Mouse (Mus musculus): ENCODE measurements at regions not wholly inside any gene's neighbourhood (a gene's known extent, or its start where the extent isn't known, plus 50 kb on each side); places are given as distances from the start of the nearest gene placed in this dataset.

DNA sequence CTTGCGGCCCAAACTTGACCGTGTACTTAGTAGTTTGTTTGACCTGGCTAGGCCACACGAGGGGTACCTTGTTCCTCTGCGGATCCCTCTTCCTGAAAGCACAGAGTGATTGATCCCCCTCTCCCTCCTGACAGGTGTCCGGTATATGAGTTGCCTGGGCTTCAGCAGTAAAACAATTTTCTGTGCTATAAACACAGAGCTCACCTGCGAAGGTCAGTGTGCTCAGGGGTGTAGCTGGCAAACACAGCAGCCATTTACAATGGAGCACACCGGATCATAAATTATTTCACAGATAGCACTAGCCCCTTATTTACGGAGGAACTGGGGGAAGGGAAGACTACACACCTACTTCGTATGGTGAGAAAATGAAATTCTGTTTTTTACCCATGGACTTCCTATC lies 92.5 kb upstream of the Klf4 start:
- no peak for DNase-seq (ENCODE audit: low spot score in 2 of 2)

DNA sequence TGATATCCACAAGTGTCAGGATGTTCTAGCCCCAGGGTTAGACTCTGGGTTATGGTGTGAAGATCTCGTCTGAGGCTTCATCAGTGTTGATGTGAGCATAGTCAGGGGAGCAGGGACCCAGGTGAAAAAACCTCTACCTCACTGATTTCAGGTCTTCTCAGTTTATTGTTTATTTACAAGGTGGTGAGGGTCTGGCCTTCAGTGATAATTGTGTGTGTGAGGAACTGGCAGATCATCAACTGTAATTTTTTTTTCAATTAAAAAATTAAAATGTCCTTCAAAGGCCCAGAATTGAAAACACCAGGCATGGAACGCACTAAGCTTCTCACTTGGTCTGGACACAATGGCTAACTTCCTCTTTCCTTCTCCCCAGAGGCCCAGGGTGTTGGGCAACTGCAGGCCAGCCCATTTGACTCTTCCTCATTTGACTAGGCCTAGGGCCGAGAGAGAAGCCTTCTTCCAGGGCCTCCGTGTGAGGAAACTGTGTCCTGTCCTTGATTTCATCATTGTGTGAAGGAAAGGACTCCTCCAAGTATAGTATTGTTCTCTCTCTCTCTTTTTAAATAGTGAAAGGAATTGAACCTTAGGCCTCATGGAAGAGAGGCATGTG lies 91.0 kb upstream of the Klf4 start:
- DNase-seq (ENCODE audit: low spot score in 2 of 2): peak; percentile 46 to 69

DNA sequence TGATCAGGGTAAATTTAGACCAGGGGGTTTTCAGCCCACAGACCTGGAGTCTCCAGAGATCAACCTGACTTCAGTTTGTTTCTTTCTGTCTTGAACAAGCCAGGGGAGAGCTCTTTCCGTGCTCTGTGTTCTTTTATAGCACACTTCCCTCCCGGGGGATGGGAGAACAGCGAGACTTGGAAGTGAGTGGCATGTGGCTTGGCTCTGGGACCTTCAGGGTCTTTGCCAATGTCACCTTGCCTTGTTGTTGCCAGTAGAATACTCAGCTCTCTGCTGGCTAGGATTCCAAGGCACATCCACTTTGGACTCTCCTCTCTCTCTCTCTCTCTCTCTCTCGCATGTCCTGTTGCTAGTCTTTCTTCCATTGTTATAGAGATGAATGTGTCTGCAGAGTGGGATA lies 90.4 kb upstream of the Klf4 start:
- no peak for DNase-seq (ENCODE audit: low spot score in 2 of 2)

DNA sequence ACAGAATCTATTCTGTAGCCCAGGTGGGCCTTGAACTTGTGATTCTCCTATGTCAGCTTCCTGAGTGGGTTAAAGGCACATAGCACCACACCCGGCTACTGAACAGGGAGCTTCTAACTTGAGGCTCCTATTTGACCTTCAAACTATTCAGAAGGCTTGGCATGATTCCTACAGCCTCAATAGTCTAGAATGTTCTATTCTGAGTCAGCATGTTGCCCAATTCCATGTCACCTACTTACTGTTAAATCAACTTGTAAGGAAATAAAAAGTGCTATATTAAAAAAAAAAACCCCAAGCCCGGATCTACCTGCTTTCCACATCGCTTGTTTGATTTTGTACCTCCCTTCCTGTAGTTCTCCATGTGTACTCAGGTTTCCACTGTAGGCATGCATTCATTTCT lies 87.6 kb upstream of the Klf4 start:
- DNase-seq (ENCODE audit: low spot score in 2 of 2): no peak

DNA sequence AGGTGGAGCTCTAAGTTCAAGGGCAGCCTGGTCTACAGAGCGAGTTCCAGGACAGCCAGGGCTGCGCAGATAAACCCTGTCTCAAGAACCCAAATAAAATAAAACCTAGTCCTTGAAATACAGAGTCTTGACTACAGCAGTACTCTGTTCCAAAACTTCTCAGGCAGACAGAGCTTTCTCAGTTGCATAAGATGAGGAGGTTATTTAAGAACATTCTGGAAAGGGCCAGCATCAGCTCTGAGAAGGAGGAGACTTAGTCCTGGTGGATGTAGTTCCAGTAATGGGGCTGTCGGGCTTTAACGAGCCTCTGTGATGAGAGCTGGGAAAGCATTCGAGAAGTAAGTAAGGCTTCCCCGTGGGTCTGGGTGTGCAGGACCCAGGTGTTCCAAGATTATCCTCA lies 83.5 kb upstream of the Klf4 start:
- no peak for DNase-seq (ENCODE audit: low spot score in 2 of 2)

DNA sequence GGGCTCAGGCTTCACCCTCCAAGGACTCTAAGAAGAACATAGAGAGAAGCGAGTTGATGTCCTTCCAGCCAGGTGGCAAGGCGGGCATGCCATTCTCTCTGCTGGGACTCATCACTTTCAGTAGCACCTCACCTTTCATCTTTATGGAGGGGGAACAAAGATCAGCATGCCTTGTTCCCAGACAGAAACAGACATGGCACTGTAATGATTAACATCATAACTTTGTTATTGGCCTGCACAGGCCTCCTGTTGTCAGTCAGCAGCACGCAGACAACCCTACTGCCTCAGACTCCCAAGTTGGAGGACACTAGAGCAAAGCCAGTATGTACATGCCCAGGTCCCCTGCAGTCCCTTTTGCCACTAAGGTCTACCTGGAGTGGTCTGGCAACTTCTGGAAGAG lies 81.3 kb upstream of the Klf4 start:
- no peak for DNase-seq (ENCODE audit: low spot score in 2 of 2)

DNA sequence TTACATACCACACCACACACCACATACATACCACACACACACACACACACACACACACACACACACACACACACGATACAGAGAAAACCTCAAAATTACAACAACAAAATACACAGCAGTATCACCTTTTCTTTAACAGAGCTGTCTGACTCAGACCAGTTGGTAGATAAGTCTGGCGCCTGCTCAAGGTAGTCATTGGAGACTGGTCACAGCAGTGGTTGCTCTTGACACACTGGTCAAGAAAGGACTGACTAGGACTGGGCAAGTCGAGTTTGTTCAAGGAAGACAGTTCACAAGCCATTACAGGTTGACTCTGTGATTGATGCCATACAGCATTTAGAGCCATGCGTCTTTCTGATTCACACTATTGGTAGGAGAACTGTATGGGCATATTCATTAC lies 78.7 kb upstream of the Klf4 start:
- DNase-seq (ENCODE audit: low spot score in 2 of 2): no peak

DNA sequence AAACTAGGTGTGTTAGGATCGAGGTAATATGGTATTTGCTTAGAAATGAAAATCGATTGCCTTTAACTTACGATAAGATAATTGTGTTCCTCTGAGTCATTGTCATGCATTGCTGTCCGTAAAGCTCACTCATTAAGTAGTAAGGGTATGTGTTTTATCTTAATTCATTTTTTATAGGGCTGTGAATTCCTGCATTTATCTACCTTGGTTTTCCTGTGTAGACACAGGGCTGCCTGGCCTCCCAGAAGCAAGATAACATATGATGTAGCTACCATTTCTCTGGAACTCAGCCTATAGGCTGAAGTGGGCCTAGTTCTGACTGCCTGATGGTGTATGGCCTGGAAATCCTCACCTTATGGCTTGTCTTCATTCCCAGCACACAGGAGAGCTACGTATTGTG lies 76.9 kb upstream of the Klf4 start:
- DNase-seq (ENCODE audit: low spot score in 2 of 2): no peak

DNA sequence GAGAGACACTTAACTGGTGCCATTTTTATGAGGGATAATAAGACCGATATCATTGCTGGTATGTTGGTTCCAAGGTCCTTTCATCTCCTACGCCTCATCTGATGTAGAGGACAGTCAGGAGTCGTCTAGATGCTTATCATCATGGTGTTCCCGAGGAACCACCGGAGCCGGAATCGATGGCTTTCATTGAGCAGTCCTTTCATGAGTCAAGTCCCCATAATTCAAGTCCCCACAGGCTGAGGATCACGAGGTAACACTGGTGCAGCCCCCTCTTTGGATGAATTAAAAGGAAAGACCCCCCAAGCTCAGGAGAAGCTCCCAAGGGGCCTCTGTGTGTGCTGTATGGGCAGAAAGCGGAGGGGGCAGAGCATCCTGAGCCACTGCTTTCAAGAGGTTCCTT lies 73.3 kb upstream of the Klf4 start:
- DNase-seq (ENCODE audit: low spot score in 2 of 2): no peak

DNA sequence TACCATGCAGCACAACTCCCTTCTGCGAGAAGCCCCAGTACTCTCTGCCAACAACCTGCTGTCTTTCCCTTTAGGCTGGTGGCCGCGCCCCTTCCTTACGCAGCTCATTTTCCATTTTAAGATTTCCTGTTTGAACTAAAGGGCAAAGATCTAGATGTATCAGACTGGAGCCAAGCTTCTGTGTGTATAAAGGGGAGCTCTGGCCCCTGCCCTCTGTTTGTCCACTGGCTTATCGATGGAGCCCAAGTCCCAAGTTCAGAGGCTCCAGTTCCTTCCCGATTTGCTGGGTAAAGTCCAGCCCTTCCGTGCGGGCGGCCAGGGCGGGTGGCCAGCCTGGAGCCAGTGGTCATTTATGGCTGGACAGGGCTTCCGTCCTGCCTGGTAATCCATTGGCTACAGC lies 72.6 kb upstream of the Klf4 start:
- no peak for DNase-seq (ENCODE audit: low spot score in 2 of 2)

DNA sequence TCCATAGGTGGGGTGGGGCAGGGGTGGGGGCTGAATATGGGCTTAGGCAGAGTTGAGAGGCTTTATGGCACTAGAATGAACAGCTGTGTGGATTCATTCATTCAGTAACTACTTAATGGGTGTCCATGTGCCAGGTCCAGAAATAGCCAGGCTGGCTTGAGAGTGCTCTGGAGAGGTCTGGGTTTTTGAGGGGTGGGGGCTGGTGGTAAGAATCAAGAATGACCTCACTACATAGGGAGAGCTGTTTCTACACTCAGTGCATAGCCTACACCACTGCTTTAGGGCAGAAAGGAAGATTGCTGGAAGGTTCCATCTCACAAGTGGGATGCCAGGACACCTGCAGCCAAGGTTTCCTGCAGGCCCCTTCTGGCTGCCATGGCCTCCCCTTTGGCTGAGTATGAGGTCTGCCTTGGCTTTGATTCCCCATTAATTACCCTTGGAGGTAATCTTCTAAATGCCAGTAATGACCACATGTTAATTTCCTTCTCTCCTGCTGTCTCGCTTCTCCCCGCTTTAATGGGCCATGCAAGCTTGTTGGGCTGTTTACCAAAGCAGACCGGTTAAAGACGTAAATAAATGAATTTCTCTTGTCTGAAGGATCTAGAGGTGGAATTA lies 71.7 kb upstream of the Klf4 start:
- no peak for DNase-seq (ENCODE audit: low spot score in 2 of 2)

DNA sequence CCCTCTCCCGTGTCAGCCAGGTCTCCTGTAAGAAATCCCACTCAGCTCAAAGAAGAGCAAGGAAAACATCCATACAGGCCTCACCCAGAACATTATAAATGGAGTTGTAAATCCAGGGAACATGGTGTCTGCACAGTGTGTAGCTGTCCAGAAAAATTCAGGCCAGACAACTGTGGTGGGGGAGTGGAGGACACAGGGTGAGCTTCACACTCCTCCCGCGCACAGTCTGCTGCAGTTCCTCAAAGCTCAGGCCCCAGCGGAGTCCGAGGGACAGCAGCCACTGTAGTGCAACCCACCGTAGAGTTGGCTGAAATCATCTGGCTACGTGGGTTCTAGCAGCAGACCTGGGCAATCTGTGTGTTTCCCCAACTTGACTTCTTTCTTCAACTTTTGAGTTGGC lies 62.9 kb upstream of the Klf4 start:
- DNase-seq (ENCODE audit: low spot score in 2 of 2): no peak

DNA sequence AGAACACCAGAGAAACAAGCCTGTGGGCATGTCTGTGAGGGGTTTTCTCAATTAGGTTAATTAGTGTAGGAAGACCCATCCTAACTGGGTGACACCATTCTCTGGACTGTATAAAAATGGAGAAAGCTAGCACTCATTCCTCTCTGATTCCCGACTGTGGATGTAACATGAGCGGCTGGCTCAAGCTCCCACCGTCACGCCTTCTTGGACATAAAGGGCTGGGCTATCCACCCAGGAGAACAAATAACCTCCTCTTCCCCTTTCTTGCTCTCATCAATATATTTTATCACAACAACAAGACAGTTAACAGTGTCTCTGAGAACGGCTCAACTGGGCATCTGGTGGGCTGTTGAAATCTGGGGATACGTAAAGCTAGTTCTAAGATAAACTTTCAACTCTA lies 62.4 kb upstream of the Klf4 start:
- DNase-seq (ENCODE audit: low spot score in 2 of 2): no peak

DNA sequence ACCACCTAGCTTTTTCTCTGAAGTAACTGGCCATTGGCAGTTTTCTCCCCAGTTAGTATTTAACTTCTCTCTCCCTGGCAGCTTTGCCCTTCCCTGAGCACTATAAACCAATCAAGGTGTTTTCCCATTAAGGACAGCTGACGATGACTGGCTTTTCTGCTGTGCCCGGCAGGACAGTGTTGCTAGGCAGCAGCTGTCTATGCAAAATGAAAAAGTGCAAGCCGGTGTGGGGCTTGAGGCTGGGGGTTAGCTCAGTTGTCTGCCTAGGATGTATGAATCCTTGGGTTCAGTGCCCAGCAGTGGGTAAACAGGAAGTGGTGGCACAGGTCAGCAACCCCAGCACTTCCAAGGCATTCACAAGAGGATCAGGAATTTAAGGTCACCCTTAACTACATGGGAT lies 60.9 kb upstream of the Klf4 start:
- no peak for DNase-seq (ENCODE audit: low spot score in 2 of 2)

DNA sequence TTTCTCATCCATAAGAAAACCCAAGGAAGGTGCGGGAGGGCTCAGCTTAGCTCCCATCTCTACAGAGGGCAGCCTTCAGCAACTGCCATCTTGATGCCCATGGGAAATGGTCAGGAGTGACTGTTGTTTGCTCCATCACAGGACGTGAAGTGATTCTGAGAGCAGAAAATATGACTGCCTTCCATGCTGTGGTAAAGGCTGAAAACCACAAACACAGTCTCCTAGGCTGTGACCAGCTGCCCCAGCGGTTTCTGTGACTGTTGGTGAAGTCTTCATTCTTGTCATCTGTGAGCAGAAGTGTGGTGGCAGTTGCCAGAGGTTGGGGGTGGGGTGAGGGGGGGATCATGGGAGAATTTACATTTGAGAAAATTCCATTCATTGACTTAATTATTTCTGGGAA lies 53.9 kb upstream of the Klf4 start:
- no peak for DNase-seq (ENCODE audit: low spot score in 2 of 2)

DNA sequence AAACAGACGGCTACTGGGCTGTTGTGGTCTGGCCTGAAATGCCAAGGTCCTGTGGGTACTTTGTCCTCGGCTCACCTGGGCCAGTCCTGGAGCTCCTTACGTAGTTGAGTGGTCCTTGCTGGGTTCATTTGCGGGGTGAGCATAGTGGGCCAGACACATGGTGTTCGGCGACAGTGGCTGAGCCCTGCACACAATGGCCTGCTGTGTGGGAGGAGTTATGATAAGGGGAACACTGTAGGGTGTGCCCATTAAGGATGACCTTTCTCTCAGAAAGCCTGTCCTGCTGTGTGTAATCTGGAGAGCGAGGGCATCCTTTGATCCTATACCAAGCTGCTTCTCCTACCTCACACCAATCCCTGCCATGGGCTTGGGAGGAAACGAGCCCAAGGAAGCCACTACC lies 51.3 kb upstream of the Klf4 start:
- no peak for DNase-seq (ENCODE audit: low spot score in 2 of 2)

Data from spleen, postnatal 4 days (tissue).